Mouse (Mus musculus) adrenal gland (tissue): ENCODE measurements around the gene Gpr39.

Experiments used
- intact Hi-C: fragments of 180-260 bp; cut with DNase I; formaldehyde crosslinking; loops from one replicate; pipeline ENCODE4 v1.15.1; 2025

Gene Gpr39

GRCm38 (mm10) chr1:125789804-125790203 lies 113.0 kb downstream of the Gpr39 start:
- intact Hi-C loops: loop anchor here (10.0 kb wide), 1 partner anchor 615 kb away; no protein-coding TSS in a partner anchor

- intact Hi-C loops: no loop called here
Measured at GRCm38 (mm10) chr1:125800506-125800905, 123.7 kb downstream of the Gpr39 start.

- intact Hi-C loops: no loop called here
Measured at GRCm38 (mm10) chr1:125808426-125808825, 131.6 kb downstream of the Gpr39 start.

- intact Hi-C loops: no loop called here
Measured at GRCm38 (mm10) chr1:125813141-125813782, 136.5 kb downstream of the Gpr39 start.

- intact Hi-C loops: no loop called here
Measured at GRCm38 (mm10) chr1:125821101-125821500, 144.3 kb downstream of the Gpr39 start.

GRCm38 (mm10) chr1:125823611-125824010 lies 146.8 kb downstream of the Gpr39 start:
- intact Hi-C loops: no loop called here

- intact Hi-C loops: no loop called here
Measured at GRCm38 (mm10) chr1:125837507-125837906, 160.7 kb downstream of the Gpr39 start.

GRCm38 (mm10) chr1:125839746-125840392 lies 163.1 kb downstream of the Gpr39 start:
- intact Hi-C loops: no loop called here

- intact Hi-C loops: no loop called here
Measured at GRCm38 (mm10) chr1:125854646-125855045, 177.9 kb downstream of the Gpr39 start.

GRCm38 (mm10) chr1:125858631-125859030 lies 181.8 kb downstream of the Gpr39 start:
- intact Hi-C loops: no loop called here

- intact Hi-C loops: no loop called here
Measured at GRCm38 (mm10) chr1:125870056-125870455, 193.3 kb downstream of the Gpr39 start.

GRCm38 (mm10) chr1:125893158-125893557 lies 216.4 kb downstream of the Gpr39 start:
- intact Hi-C loops: no loop called here

GRCm38 (mm10) chr1:125910211-125910870 lies 233.5 kb downstream of the Gpr39 start:
- intact Hi-C loops: no loop called here

GRCm38 (mm10) chr1:125910871-125911265 lies 234.1 kb downstream of the Gpr39 start:
- intact Hi-C loops: no loop called here

GRCm38 (mm10) chr1:125911337-125911900 lies 234.6 kb downstream of the Gpr39 start:
- intact Hi-C loops: no loop called here

- intact Hi-C loops: no loop called here
Measured at GRCm38 (mm10) chr1:125911901-125912445, 235.2 kb downstream of the Gpr39 start.

GRCm38 (mm10) chr1:125912601-125913600 lies 236.1 kb downstream of the Gpr39 start, which contains the start of gene Lypd1:
TSS of gene Lypd1 (minus strand) at chr1:125913101.
- intact Hi-C loops: no loop called here

GRCm38 (mm10) chr1:125920696-125921095 lies 243.9 kb downstream of the Gpr39 start:
- intact Hi-C loops: no loop called here

GRCm38 (mm10) chr1:125923062-125923461 lies 246.3 kb downstream of the Gpr39 start:
- intact Hi-C loops: no loop called here
